Mouse (Mus musculus) bone marrow macrophage, adult 2 months (primary cell): Measurements from ENCODE around the gene Gng2.

Source experiments
- CTCF ChIP-seq: IDR thresholded peaks from 2 replicates; pipeline ENCODE4 v1.5.1; 2012; ENCODE audit warnings: low read depth, mild to moderate bottlenecking, low read length, moderate library complexity
- POLR2A ChIP-seq: IDR thresholded peaks from 2 replicates; pipeline ENCODE4 v1.6.1; 2012; ENCODE audit warnings: mild to moderate bottlenecking, low read depth, low read length, borderline replicate concordance

GRCm38 (mm10) chr14:19967482-19967881 is 9.9 kb downstream of the Gng2 start:
- TF ChIP-seq CTCF: no peak
- no peak for TF ChIP-seq POLR2A
